Mouse (Mus musculus) myocyte (in vitro differentiated cells): Measurements from ENCODE around the gene Tnfrsf1a.

Experiments
- CEBPB ChIP-seq: IDR thresholded peaks from 2 replicates; pipeline ENCODE4 v1.6.1; 2011; ENCODE audit warnings: mild to moderate bottlenecking, moderate library complexity; ENCODE audit not compliant: poor library complexity, insufficient read depth, severe bottlenecking
- E2F4 ChIP-seq: IDR thresholded peaks from one replicate; pipeline ENCODE4 v1.6.1; 2011; ENCODE audit warnings: mild to moderate bottlenecking, control low read depth, moderate library complexity; ENCODE audit not compliant: insufficient read depth
- MAX ChIP-seq: IDR thresholded peaks from one replicate; pipeline ENCODE4 v1.6.1; 2011; ENCODE audit warnings: low read depth, mild to moderate bottlenecking, control low read depth
- MYOD1 ChIP-seq, 3 experiments: IDR thresholded peaks; one replicate each; pipeline ENCODE4 v1.6.1; 2011; ENCODE audit warnings: control low read depth in 2 of 3, low read depth in 2 of 3, mild to moderate bottlenecking in 2 of 3, moderate library complexity in 1 of 3; ENCODE audit not compliant: insufficient read length in 2 of 3, control insufficient read depth in 1 of 3
- MYOG ChIP-seq, 3 experiments: IDR thresholded peaks; one replicate each; pipeline ENCODE4 v1.6.1; 2011; ENCODE audit warnings: control low read depth in 2 of 3, low read depth in 2 of 3, mild to moderate bottlenecking in 2 of 3; ENCODE audit not compliant: insufficient read length in 2 of 3, control insufficient read depth in 1 of 3, insufficient read depth in 1 of 3
- POLR2A ChIP-seq: IDR thresholded peaks from one replicate; pipeline ENCODE4 v1.6.1; 2011; ENCODE audit warnings: low read depth, mild to moderate bottlenecking, control low read depth, moderate library complexity; ENCODE audit not compliant: insufficient read length
- POLR2AphosphoS2 ChIP-seq: IDR thresholded peaks from one replicate; pipeline ENCODE4 v1.6.1; 2011; ENCODE audit warnings: low read depth, control low read depth; ENCODE audit not compliant: insufficient read length
- REST ChIP-seq: IDR thresholded peaks from one replicate; pipeline ENCODE4 v1.6.1; 2011; ENCODE audit warnings: mild to moderate bottlenecking, control low read depth, moderate library complexity; ENCODE audit not compliant: insufficient read depth, insufficient read length
- TCF12 ChIP-seq: IDR thresholded peaks from one replicate; pipeline ENCODE4 v1.6.1; 2011; ENCODE audit warnings: mild to moderate bottlenecking, control low read depth; ENCODE audit not compliant: poor library complexity, insufficient read depth, severe bottlenecking
- TCF3 ChIP-seq: IDR thresholded peaks from one replicate; pipeline ENCODE4 v1.6.1; 2011; ENCODE audit warnings: low read depth, control low read depth; ENCODE audit not compliant: insufficient read length
- USF1 ChIP-seq: IDR thresholded peaks from one replicate; pipeline ENCODE4 v1.6.1; 2011; ENCODE audit warnings: low read depth, mild to moderate bottlenecking, control low read depth, moderate library complexity

GRCm38 (mm10) chr6:125377582-125378451 lies 28.7 kb downstream of the Tnfrsf1a start:
- TF ChIP-seq TCF12 (no peak), USF1 (no peak), POLR2AphosphoS2 (no peak), POLR2A (peak; percentile 32), MAX (no peak), CEBPB (no peak), MYOD1 (IDR thresholded peaks at IDR 0.05; ENCODE audit: control insufficient read depth in 1 of 3, insufficient read length in 2 of 3, low read depth in 2 of 3) (no peak), E2F4 (no peak), TCF3 (no peak), MYOG (IDR thresholded peaks at IDR 0.05; ENCODE audit: control insufficient read depth in 1 of 3, insufficient read depth in 1 of 3, insufficient read length in 2 of 3, low read depth in 2 of 3) (no peak), REST (no peak)
